In the genomic region with DNA sequence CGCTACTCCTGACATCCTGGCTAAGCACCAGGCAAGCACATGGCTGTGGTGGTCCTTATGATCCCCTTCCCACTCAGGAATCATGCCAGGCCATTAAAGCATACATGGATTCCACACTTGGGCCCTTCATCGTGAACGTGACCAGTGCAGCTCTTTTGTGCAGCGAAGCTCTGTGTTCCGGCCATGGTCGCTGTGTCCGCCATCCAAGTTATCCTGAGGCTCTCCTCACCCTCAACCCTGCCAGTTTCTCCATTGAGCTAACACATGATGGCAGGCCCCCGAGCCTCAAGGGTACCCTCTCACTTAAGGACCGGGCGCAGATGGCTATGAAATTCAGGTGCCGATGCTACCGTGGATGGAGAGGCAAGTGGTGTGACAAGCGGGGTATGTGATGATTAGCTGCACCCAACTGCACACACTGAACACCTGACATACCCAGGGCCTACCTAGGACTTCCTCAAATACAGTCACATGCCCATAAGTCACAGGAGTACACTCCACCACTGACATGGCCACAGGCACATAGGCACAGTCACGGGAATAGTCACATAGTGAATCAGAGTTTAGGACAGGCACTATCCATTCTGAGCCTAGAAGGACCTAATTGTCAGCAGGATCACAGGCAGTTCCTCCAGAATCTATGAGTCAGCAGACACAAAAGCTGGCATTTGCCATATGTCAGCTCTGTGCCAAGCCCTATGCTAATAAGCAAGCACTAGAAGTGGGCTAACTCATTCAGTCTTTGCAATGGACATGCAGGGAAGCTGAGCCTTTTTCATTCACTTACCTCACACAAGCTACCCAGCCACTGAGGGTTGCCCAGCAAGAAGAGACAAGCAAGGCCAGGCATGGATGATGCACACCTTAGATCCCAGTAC, we compare ENCODE assay signal across 10 mouse cellular contexts. TPM values are rescaled to one million over a fixed set of nuclear protein-coding genes. Genes with fewer than 3 reads are reported as not detected.
A peak's percentile ranks its signal among the peaks of the same experiment; 100 is the strongest.
DNase-seq lines count a peak whose midpoint lies in the region; ATAC-seq and TF ChIP-seq lines count a peak whose summit lies in the region.
"Had no signal": no experiment of that assay in that cellular context is flagged by ENCODE, and none has a peak within 500 bp of the region (broad histone marks: within the 10 kb centered on the region; RNA-seq: fewer than 3 reads in every experiment).

No protein-coding gene starts in this region.

- peaks cover 54% of the 10 kb centered on the region for H3K4me1 ChIP-seq in embryonic facial prominence, embryonic 13.5 days
- peaks cover 26 to 39% of the 10 kb centered on the region in 2 experiments for H3K4me1 ChIP-seq in liver, embryonic 14.5 days (replicated peaks; ENCODE audit: control insufficient read depth in 2 of 2, insufficient read depth in 2 of 2, low read length in 1 of 2)

- ATAC-seq in embryonic facial prominence, embryonic 13.5 days (ENCODE audit: insufficient number of reproducible peaks, insufficient read depth, low FRiP score, low TSS enrichment, low read depth): no peak
- ATAC-seq in liver, embryonic 14.5 days (ENCODE audit: insufficient read depth): no peak

- H3K27me3 ChIP-seq in embryonic facial prominence, embryonic 13.5 days: no peaks in the 10 kb centered on the region
- H3K27me3 ChIP-seq in liver, embryonic 14.5 days (ENCODE audit: control insufficient read depth, insufficient read depth, low read length): no peaks in the 10 kb centered on the region

- DNase-seq in layer of hippocampus, adult 2 months (ENCODE audit: low spot score in 2 of 2): peak in 1 of 2 experiments; percentile 33
- no peak for DNase-seq in layer of hippocampus, postnatal 36 days
- peak; percentile 86 for DNase-seq in Muller cell, postnatal 12 days (ENCODE audit: inconsistent ontology term)
- no peak for DNase-seq in liver, embryonic 14.5 days (ENCODE audit: low read depth in 3 of 3, low spot score in 3 of 3)
- DNase-seq in left cerebral cortex, postnatal 25 days (ENCODE audit: low spot score in 2 of 2): no peak
- DNase-seq in retina, embryonic 14.5 days (ENCODE audit: low spot score): no peak
- DNase-seq: adrenal gland, postnatal 36 days; gastrocnemius, postnatal 25 days; lung, postnatal 4 days had no signal

- H3K4me2 ChIP-seq in embryonic facial prominence, embryonic 13.5 days: peak overlapping the region; percentile 93
- no peak overlapping the region for H3K4me2 ChIP-seq in liver, embryonic 14.5 days (ENCODE audit: low read depth)

- H3K9me3 ChIP-seq in embryonic facial prominence, embryonic 13.5 days: no peaks in the 10 kb centered on the region
- no peaks in the 10 kb centered on the region for H3K9me3 ChIP-seq in liver, embryonic 14.5 days (ENCODE audit: control insufficient read depth, low read length)

- 95% methylated on average over 14 of the region's 14 CpGs for WGBS in embryonic facial prominence, embryonic 13.5 days
- WGBS in liver, embryonic 14.5 days (ENCODE audit: insufficient replicate concordance): 87% methylated on average over 14 of the region's 14 CpGs

- TF ChIP-seq CTCF in layer of hippocampus, adult 2 months (conservative IDR thresholded peaks at IDR 0.05): no peak
- no peak for TF ChIP-seq CTCF in liver, embryonic 14.5 days (IDR thresholded peaks at IDR 0.05; ENCODE audit: low read depth)

- H3K4me3 ChIP-seq in layer of hippocampus, adult 2 months: no peak overlapping the region
- H3K4me3 ChIP-seq in embryonic facial prominence, embryonic 13.5 days: 0 out of 2 replicates have a peak overlapping the region, but pooled peaks have one; percentile 6
- no peak overlapping the region for H3K4me3 ChIP-seq in liver, embryonic 14.5 days (ENCODE audit: insufficient read depth in 1 of 2, low read depth in 2 of 2, low read length in 2 of 2)

- intact Hi-C loops in left cerebral cortex, postnatal 25 days (cut with DNase I): no loop called here

- H3K36me3 ChIP-seq in embryonic facial prominence, embryonic 13.5 days: peaks cover 25% of the 10 kb centered on the region
- no peaks in the 10 kb centered on the region; the same call in 1 of the 2 replicates for H3K36me3 ChIP-seq in liver, embryonic 14.5 days (replicated peaks; ENCODE audit: control insufficient read depth, insufficient read depth, low read depth)

- peak overlapping the region; percentile 83 for H3K9ac ChIP-seq in embryonic facial prominence, embryonic 13.5 days
- H3K9ac ChIP-seq in liver, embryonic 14.5 days (replicated peaks): no peak overlapping the region

- TF ChIP-seq EP300 in liver, embryonic 14.5 days (IDR thresholded peaks at IDR 0.05; ENCODE audit: low read depth): no peak

- peak overlapping the region; percentile 92 for H3K27ac ChIP-seq in layer of hippocampus, adult 2 months
- peak overlapping the region; percentile 96; the same call in 1 of the 2 replicates for H3K27ac ChIP-seq in embryonic facial prominence, embryonic 13.5 days
- H3K27ac ChIP-seq in liver, embryonic 14.5 days: peak overlapping the region; percentile 96

RNA-seq across cellular contexts. Expression of gene Naa80, which starts 0.6 kb away (rescaled TPM):
- 10 to 100 TPM; 10.9 to 12.6 TPM for total RNA-seq in layer of hippocampus, adult 2 months (2021)
- total RNA-seq in layer of hippocampus, postnatal 36 days (2021): 10 to 100 TPM; 13.5 to 13.8 TPM
- polyA plus RNA-seq in embryonic facial prominence, embryonic 13.5 days (2015; fragmentation: Nextera tagmentation; extraction: Ambion mirVana): 21.8 and 22.5 TPM in 2 replicates
- 11.4 and 16.9 TPM in 2 replicates for polyA plus RNA-seq in liver, embryonic 14.5 days (2012; rRNA removed)
- polyA plus RNA-seq in liver, embryonic 14.5 days (2014; fragmentation: Nextera tagmentation; extraction: Ambion mirVana): 8.9 and 11.8 TPM in 2 replicates
- 10 to 100 TPM; 10.8 to 11.3 TPM for total RNA-seq in left cerebral cortex, postnatal 25 days (2021)

RNA-seq across cellular contexts. Expression of gene Hyal3, which starts 1.4 kb away (rescaled TPM):
- total RNA-seq in layer of hippocampus, adult 2 months (2021): 1 to 10 TPM; 2.0 to 2.1 TPM
- total RNA-seq in layer of hippocampus, postnatal 36 days (2021): 1 to 10 TPM; 1.3 to 1.8 TPM
- 1.6 and 2.8 TPM in 2 replicates for polyA plus RNA-seq in embryonic facial prominence, embryonic 13.5 days (2015; fragmentation: Nextera tagmentation; extraction: Ambion mirVana)
- 0.45 and 0.80 TPM in 2 replicates for polyA plus RNA-seq in liver, embryonic 14.5 days (2012; rRNA removed)
- 0.69 and 0.87 TPM in 2 replicates for polyA plus RNA-seq in liver, embryonic 14.5 days (2014; fragmentation: Nextera tagmentation; extraction: Ambion mirVana)
- 1 to 10 TPM in 1 of 2 experiments, under 1 TPM in 1; 0.96 to 1.1 TPM for total RNA-seq in left cerebral cortex, postnatal 25 days (2021)

RNA-seq across cellular contexts. Expression of gene Hyal1, which starts 2.5 kb away (rescaled TPM):
- total RNA-seq in layer of hippocampus, adult 2 months (2021): 1 to 10 TPM; 6.9 to 7.6 TPM
- total RNA-seq in layer of hippocampus, postnatal 36 days (2021): 1 to 10 TPM; 6.5 to 6.7 TPM
- polyA plus RNA-seq in embryonic facial prominence, embryonic 13.5 days (2015; fragmentation: Nextera tagmentation; extraction: Ambion mirVana): 13.8 and 15.0 TPM in 2 replicates
- 1.2 and 1.3 TPM in 2 replicates for polyA plus RNA-seq in liver, embryonic 14.5 days (2012; rRNA removed)
- 1.2 and 1.4 TPM in 2 replicates for polyA plus RNA-seq in liver, embryonic 14.5 days (2014; fragmentation: Nextera tagmentation; extraction: Ambion mirVana)
- total RNA-seq in left cerebral cortex, postnatal 25 days (2021): 1 to 10 TPM; 5.0 to 7.4 TPM

RNA-seq across cellular contexts. Expression of gene Ifrd2, which starts 8.2 kb away (rescaled TPM):
- 10 to 100 TPM; 13.7 to 15.2 TPM for total RNA-seq in layer of hippocampus, adult 2 months (2021)
- total RNA-seq in layer of hippocampus, postnatal 36 days (2021): 10 to 100 TPM; 11.2 to 13.8 TPM
- 39.3 and 54.2 TPM in 2 replicates for polyA plus RNA-seq in embryonic facial prominence, embryonic 13.5 days (2015; fragmentation: Nextera tagmentation; extraction: Ambion mirVana)
- polyA plus RNA-seq in liver, embryonic 14.5 days (2012; rRNA removed): 113 and 135 TPM in 2 replicates
- polyA plus RNA-seq in liver, embryonic 14.5 days (2014; fragmentation: Nextera tagmentation; extraction: Ambion mirVana): 149 and 173 TPM in 2 replicates
- 10 to 100 TPM; 11.1 to 13.3 TPM for total RNA-seq in left cerebral cortex, postnatal 25 days (2021)

RNA-seq across cellular contexts. Expression of gene Hyal2, which starts 11.5 kb away (rescaled TPM):
- total RNA-seq in layer of hippocampus, adult 2 months (2021): 10 to 100 TPM; 11.5 to 16.9 TPM
- total RNA-seq in layer of hippocampus, postnatal 36 days (2021): 10 to 100 TPM; 13.0 to 13.5 TPM
- 118 TPM in 2 replicates for polyA plus RNA-seq in embryonic facial prominence, embryonic 13.5 days (2015; fragmentation: Nextera tagmentation; extraction: Ambion mirVana)
- 19.9 and 26.2 TPM in 2 replicates for polyA plus RNA-seq in liver, embryonic 14.5 days (2012; rRNA removed)
- 47.0 and 51.3 TPM in 2 replicates for polyA plus RNA-seq in liver, embryonic 14.5 days (2014; fragmentation: Nextera tagmentation; extraction: Ambion mirVana)
- total RNA-seq in left cerebral cortex, postnatal 25 days (2021): 10 to 100 TPM in 1 of 2 experiments, 1 to 10 TPM in 1; 9.3 to 10.1 TPM
